Mouse (Mus musculus) limb, embryonic 13.5 days (tissue): ENCODE results near the gene Clec14a. TPM values are rescaled to one million over a fixed set of nuclear protein-coding genes. Genes with fewer than 3 reads are reported as not detected.

Experiments
- ATAC-seq: fragments of 200-750 bp; cut with Nextera tagmentation; 2 replicates; pipeline ENCODE4 v1.8.0; 2017; ENCODE audit warnings: low read depth, moderate number of reproducible peaks, moderate TSS enrichment; ENCODE audit not compliant: low FRiP score
- H3K27ac ChIP-seq: fragments of 300-500 bp; sonication (generic); 2 replicates; pipeline ENCODE4 v1.5.1; 2015; ENCODE audit warnings: inconsistent platforms, mild to moderate bottlenecking, moderate library complexity
- H3K27me3 ChIP-seq: fragments of 300-500 bp; sonication (generic); 2 replicates; pipeline ENCODE4 v1.6.1; 2015; ENCODE audit warnings: mild to moderate bottlenecking, inconsistent platforms
- H3K36me3 ChIP-seq: fragments of 300-500 bp; sonication (generic); 2 replicates; pipeline ENCODE4 v1.6.1; 2015; ENCODE audit warnings: inconsistent platforms, mild to moderate bottlenecking, moderate library complexity
- H3K4me1 ChIP-seq: fragments of 300-500 bp; sonication (generic); 2 replicates; pipeline ENCODE4 v1.6.1; 2015; ENCODE audit warnings: inconsistent platforms
- H3K4me2 ChIP-seq: fragments of 300-500 bp; sonication (generic); replicated peaks from 2 replicates; pipeline ENCODE4 v1.6.1; 2015; ENCODE audit warnings: inconsistent platforms, mild to moderate bottlenecking, moderate library complexity
- H3K4me3 ChIP-seq: fragments of 300-500 bp; sonication (generic); 2 replicates; pipeline ENCODE4 v1.5.1; 2015; ENCODE audit warnings: moderate library complexity, mild to moderate bottlenecking, inconsistent platforms
- H3K9ac ChIP-seq: fragments of 300-500 bp; sonication (generic); 2 replicates; pipeline ENCODE4 v1.6.1; 2015; ENCODE audit warnings: mild to moderate bottlenecking, inconsistent platforms
- H3K9me3 ChIP-seq: fragments of 300-500 bp; sonication (generic); 2 replicates; pipeline ENCODE4 v1.6.1; 2016; ENCODE audit warnings: inconsistent platforms
- WGBS: fragments of 180-500 bp; shearing (Covaris S2); methylation state at CpG from one replicate; pipeline ENCODE4 v1.1.7; 2015; 5-methylcytosine and 5-hydroxymethylcytosine counted together
- polyA plus RNA-seq: library from polyadenylated mRNA; unstranded; fragments of >200 nt; fragmentation: Nextera tagmentation; extraction: Ambion mirVana; gene quantifications from 2 replicates; pipeline ENCODE4 v1.2.1, GENCODE M21; 2015

Clec14a gene
- polyA plus RNA-seq, 1 experiment from 2014 or later, result 15.0 TPM

DNA sequence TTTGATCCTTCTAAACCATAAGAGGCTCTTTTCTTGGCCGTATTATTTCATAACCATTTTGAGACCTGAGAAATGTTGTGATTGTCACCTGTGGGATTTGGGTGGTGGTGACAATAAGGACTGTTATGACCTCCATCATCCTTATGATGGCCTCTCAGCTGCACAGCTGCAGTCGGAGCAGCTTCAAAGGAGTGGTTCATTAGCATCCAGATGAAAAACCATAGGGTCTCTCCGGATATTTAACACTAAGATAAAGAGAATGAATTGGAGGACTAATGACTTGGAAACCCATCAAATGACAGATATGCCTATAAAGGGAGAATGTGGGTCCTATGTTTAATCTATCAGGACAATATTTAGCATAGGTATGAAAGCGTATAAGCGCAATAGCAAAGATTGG is 43.4 kb downstream of the Clec14a start:
- Histone ChIP-seq H3K36me3 (no peaks in the 10 kb centered on the region), H3K27me3 (no peaks in the 10 kb centered on the region), H3K4me2 (no peak overlapping the region), H3K4me1 (no peaks in the 10 kb centered on the region), H3K9ac (no peak overlapping the region), H3K4me3 (no peak overlapping the region), H3K27ac (no peak overlapping the region), H3K9me3 (no peaks in the 10 kb centered on the region)
- 67% methylated on average over 5 of the region's 5 CpGs for WGBS
- no peak for ATAC-seq

- Histone ChIP-seq H3K27ac (no peak overlapping the region), H3K4me2 (no peak overlapping the region), H3K4me1 (peaks cover 8% of the 10 kb centered on the region; the same call in 1 of the 2 replicates), H3K27me3 (peaks cover 17% of the 10 kb centered on the region), H3K36me3 (no peaks in the 10 kb centered on the region), H3K4me3 (no peak overlapping the region), H3K9ac (no peak overlapping the region), H3K9me3 (no peaks in the 10 kb centered on the region)
- no peak for ATAC-seq
- WGBS, result 91% methylated on average over 3 of the region's 3 CpGs
Measured at GRCm38 (mm10) chr12:58219078-58219477, 50.0 kb downstream of the Clec14a start.

DNA sequence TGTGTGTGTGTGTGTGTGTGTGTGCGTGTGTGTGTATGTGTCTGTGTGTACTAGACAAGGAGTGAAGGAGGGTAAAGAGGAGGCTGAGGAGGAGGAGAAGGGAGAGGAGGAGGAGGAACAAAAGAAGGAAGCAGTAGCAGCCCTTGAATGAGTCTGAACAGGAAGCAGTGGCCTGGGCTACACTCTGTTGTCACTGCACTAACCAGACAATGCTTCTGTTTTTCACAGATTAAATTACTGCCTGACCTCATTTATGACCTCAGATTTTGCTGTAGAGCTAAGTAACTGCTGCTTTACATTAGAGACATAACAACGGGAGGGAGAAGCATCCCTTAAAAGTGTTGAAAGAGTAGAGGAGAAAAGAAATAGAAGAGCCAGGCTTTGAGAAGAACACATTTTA is 52.9 kb downstream of the Clec14a start:
- Histone ChIP-seq H3K9me3 (no peaks in the 10 kb centered on the region), H3K4me2 (no peak overlapping the region), H3K27me3 (peaks cover 42% of the 10 kb centered on the region), H3K4me3 (no peak overlapping the region), H3K4me1 (peaks cover 31% of the 10 kb centered on the region), H3K36me3 (no peaks in the 10 kb centered on the region), H3K27ac (no peak overlapping the region), H3K9ac (no peak overlapping the region)
- no peak for ATAC-seq
- WGBS, result 42% methylated on average over 2 of the region's 2 CpGs

Other genes with a start within 250 kb of the Clec14a start
- gene Sstr1, start 57.5 kb downstream of the Clec14a start, polyA plus RNA-seq, result 3.7 and 3.8 TPM in 2 replicates